Mouse (Mus musculus) heart, adult 9 months (tissue): Measurements from ENCODE around the gene Rbms1.
"Not testable (repeated sequence)": the region's sequence is repeated elsewhere in the genome, so short reads cannot be mapped to it uniquely, and the experiment has no call there.

ENCODE experiments used
- DNase-seq, 2 experiments: peaks; one replicate each; pipeline ENCODE4 v3.0.0; 2022; ENCODE audit warnings: low spot score in 2 of 2

Gene Rbms1

GRCm38 (mm10) chr2:60847984-60848383, 115.0 kb downstream of the Rbms1 start:
- DNase-seq, result no peak

- no peak for DNase-seq
Observed at GRCm38 (mm10) chr2:60845316-60845894, 117.6 kb downstream of the Rbms1 start.

GRCm38 (mm10) chr2:60844259-60844658, 118.7 kb downstream of the Rbms1 start:
- DNase-seq, result no peak

- DNase-seq, result no peak
Observed at GRCm38 (mm10) chr2:60843633-60844032, 119.4 kb downstream of the Rbms1 start.

GRCm38 (mm10) chr2:60842976-60843375, 120.0 kb downstream of the Rbms1 start:
- DNase-seq, result no peak

GRCm38 (mm10) chr2:60840922-60841321, 122.1 kb downstream of the Rbms1 start:
- no peak for DNase-seq

GRCm38 (mm10) chr2:60839498-60839897, 123.5 kb downstream of the Rbms1 start:
- DNase-seq, result no peak

GRCm38 (mm10) chr2:60838856-60839255, 124.1 kb downstream of the Rbms1 start:
- DNase-seq, result peak; percentile 71 to 83

- DNase-seq, result no peak
Observed at GRCm38 (mm10) chr2:60837616-60838015, 125.4 kb downstream of the Rbms1 start.

GRCm38 (mm10) chr2:60836237-60836636, 126.8 kb downstream of the Rbms1 start:
- DNase-seq, result no peak

- peak; percentile 50 to 60 for DNase-seq
Observed at GRCm38 (mm10) chr2:60834293-60834692, 128.7 kb downstream of the Rbms1 start.

- DNase-seq, result no peak
Observed at GRCm38 (mm10) chr2:60832254-60832653, 130.7 kb downstream of the Rbms1 start.

- DNase-seq, result not testable (repeated sequence)
Observed at GRCm38 (mm10) chr2:60830464-60830863, 132.5 kb downstream of the Rbms1 start.

- DNase-seq, result no peak
Observed at GRCm38 (mm10) chr2:60828908-60829462, 134.0 kb downstream of the Rbms1 start.

- DNase-seq, result no peak
Observed at GRCm38 (mm10) chr2:60827152-60827428, 135.9 kb downstream of the Rbms1 start.

- DNase-seq, result no peak
Observed at GRCm38 (mm10) chr2:60826406-60827151, 136.4 kb downstream of the Rbms1 start.

- peak; percentile 72 to 80 for DNase-seq
Observed at GRCm38 (mm10) chr2:60825690-60826089, 137.3 kb downstream of the Rbms1 start.

GRCm38 (mm10) chr2:60821635-60822034, 141.4 kb downstream of the Rbms1 start:
- no peak for DNase-seq

GRCm38 (mm10) chr2:60818632-60819031, 144.4 kb downstream of the Rbms1 start:
- no peak for DNase-seq

GRCm38 (mm10) chr2:60816307-60816706, 146.7 kb downstream of the Rbms1 start:
- DNase-seq, result no peak

GRCm38 (mm10) chr2:60814788-60815187, 148.2 kb downstream of the Rbms1 start:
- peak in 1 of 2 experiments; percentile 48 for DNase-seq

- DNase-seq, result peak; percentile 41 to 62
Observed at GRCm38 (mm10) chr2:60812949-60813348, 150.0 kb downstream of the Rbms1 start.

GRCm38 (mm10) chr2:60810617-60811016, 152.4 kb downstream of the Rbms1 start:
- DNase-seq, result peak; percentile 84 to 89
